Mouse (Mus musculus): Measurements from ENCODE around the gene Hsd11b1.

Hsd11b1 gene

DNA sequence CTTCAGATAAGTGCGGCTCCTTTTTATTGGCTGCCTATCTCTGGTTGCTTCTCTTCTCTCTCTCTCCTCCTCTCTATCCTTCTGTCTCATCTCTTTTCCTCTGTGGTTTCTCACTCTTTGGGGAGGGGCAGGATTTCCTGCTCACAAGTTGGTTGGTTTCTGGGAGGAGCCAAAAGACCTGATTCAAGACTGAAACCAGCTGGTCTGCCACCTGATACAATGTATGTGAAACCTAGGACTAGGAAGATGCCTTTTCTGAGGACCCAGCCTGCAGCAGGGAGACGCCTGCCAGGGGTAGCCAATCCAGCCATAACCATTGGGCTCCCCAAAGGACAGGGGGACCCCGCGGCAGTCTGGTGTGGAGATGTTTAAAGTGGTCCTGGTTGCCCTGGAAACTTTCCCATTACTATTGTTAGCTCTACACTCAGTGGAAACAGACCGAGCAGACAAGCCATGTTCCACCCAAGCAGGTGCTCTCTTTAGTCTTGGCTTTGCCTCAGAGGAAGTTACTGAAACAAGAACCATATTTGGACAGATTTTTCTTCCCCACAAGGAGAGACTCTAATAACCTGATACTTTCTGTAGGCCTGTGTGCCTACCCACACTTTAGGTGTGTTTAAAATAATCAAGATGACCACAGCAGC is at the start of gene Hsd11b1:
Hsd11b1 (minus strand) TSS at position 121 of the 644 bp plus-strand sequence.
- peak; percentile 61 to 86 for DNase-seq

GRCm38 (mm10) chr1:193311596-193311995 is 47.7 kb upstream of the Hsd11b1 start:
- no peak for DNase-seq

GRCm38 (mm10) chr1:193310519-193311085 is 46.7 kb upstream of the Hsd11b1 start:
- no peak for DNase-seq

DNA sequence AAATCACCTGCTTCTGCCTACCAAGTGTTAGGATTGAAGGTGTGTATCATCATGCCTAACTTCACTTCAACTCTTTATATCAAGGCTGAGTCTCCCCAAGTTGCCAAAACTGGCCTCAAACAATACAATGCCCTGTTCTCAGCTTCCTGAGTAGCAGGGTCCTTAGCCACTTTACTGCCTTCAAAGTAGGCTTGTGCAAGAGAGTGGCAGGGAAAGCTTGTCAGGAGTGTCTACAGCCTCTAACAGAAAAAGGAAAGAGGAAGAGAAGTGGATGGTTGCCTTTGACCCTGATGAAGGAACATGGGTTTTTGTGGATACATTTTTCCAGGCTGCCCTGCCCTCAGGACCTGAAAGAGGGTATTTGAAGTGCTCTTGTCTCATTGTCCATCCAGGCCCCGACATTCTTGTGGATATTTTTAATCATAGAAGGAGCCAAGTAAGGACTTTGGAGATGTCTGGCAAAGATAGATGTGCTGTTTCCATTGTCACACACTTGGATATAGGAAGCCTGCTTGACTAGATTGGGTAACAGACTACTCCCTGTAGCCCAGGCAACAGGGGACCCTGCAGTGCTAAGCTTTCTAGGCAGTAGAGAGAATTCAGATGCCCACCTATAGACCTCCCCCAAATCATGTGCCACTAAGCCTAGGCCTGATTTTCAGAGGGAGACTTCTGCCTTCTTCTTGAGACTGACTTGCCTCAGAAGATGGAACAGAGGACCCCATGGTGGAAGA is 46.1 kb upstream of the Hsd11b1 start:
- no peak for DNase-seq

GRCm38 (mm10) chr1:193306832-193307231 is 43.0 kb upstream of the Hsd11b1 start:
- DNase-seq = no peak

GRCm38 (mm10) chr1:193305386-193305785 is 41.5 kb upstream of the Hsd11b1 start:
- DNase-seq = no peak

DNA sequence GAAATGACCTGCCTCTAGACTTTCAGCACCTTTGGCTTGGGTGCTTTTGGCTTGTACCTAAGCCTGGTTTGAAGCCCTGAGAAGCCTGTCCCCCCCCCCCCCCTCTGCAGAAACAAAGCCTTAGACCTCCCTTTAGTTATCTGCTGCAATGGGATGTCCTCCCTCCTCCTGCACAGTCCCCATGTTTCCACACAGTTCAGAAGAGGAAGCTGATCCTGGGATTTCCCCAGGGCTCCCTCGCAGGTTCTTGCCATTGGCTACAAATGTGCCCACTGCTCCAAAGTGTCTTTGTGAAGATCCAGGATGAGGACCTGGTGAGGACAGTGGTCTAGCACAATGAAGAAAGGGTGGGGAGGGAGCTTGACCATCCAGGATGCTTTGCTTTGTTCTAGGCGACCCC is 39.2 kb upstream of the Hsd11b1 start:
- no peak for DNase-seq

GRCm38 (mm10) chr1:193302093-193302405 is 38.2 kb upstream of the Hsd11b1 start:
- no peak for DNase-seq

DNA sequence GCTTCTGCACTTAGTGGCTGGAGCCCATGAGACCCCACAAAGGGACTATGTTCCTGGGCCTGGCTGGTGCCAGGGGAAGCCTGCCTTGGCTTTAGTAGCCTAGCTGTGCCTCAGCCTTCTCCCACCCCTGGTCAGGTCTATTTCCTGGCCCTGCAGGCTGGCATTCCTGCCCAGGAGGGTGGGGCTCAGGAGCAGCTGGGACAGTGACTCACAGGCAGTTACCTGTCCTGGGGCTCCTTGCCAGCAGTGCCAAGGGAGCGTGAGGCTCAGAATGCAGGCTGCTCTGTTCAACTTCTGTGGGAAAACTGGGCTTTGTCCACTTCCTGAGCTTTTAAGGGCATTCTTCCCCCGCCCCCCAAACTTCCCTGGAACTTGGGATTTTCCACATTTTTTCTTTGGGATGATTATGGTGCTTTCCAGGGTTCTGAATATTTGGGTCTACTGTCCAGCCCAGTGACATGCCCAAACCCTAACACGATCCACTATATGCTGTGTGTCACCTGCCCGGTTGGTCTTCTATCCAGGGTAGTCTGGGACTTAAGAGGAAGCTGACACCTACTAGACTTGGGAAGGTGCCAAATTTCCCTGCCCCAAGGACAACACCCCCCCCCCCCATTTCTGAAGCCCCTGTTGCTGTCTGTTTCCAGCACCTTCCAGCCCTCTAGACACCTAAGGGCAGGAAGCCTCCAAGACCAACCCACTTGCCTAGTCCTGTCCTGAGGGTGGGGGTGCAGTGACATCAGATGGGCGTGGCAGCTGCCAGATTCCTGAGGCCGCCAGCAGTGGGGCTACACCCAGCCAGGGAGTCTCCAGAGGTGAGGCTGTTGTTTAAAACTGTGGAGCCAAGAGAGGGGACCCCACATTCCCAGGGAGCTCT is 37.6 kb upstream of the Hsd11b1 start:
- no peak for DNase-seq

GRCm38 (mm10) chr1:193299995-193300394 is 36.1 kb upstream of the Hsd11b1 start:
- no peak for DNase-seq

DNA sequence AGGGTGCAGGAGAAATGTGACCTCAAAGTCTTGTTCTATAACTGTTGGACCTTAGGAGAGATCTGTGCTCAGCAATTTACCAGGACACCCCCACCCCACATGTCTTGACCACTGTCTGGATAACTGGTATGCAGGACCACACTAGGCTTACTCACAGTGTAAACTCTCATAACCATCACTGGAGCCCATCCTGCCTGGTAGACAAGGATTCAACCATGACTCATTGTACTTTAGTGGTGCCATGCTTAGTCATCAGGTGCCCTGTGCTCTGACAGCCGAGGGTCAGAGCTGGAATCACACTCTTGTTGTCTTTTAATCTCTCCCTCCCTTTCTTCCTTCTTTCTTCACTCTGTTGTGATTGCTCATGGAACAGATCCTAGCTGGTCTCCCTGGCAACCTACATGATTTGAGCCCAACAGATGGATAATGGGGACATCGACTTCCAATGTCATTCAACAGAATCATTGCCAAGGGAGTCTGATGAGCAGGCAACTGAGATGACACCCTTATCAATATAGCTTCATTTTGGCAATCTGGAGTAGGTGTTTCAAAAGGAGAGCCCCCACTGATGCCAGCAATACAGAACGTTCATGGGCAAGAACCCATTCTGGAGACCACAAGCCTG is 34.4 kb upstream of the Hsd11b1 start:
- no peak for DNase-seq

- no peak for DNase-seq
These were observed 32.0 kb upstream of the Hsd11b1 start for GRCm38 (mm10) chr1:193295920-193296319.

- no peak for DNase-seq
These were observed 30.1 kb upstream of the Hsd11b1 start for GRCm38 (mm10) chr1:193293926-193294325.

DNA sequence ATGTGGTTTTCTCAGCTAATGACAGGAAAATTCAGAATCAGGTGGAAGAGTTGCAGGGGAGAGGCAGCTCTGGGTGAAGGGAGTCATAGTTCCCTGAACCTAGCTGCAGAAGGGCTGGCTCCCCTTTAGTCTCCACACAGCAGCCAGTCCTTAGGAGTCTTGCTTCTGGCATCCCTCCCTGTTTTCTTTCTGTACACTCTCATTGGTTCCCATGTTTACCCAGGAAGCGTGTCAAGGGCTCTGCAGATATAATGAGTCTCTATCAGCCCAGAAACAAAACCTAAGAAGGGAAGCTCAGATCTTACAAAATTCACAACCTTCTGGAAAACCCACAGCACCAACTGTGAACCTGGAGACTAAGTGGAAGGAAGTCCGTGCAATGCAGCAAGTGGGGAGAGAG is 29.2 kb upstream of the Hsd11b1 start:
- DNase-seq = no peak

DNA sequence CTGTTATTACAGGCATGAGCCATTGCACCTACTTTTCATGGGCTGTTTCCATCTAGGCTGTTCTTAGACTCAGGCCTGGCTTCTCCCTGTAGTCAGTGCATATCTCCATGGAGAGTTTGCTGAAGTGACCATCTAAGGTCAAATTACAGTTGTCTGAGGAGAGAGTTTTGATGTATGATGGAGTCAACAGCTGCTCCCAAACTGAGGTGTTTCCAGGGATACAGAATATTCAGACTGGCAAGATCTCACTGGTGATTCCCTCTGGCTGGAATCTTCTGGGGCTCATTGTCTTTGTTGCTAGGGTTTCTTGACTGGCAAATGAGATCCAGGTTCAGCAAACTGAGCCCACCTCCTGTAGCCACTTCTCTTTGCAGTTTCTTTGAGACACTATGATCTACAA is 26.8 kb upstream of the Hsd11b1 start:
- DNase-seq = no peak

GRCm38 (mm10) chr1:193289914-193290313 is 26.0 kb upstream of the Hsd11b1 start:
- no peak for DNase-seq

- DNase-seq = no peak
These were observed 25.2 kb upstream of the Hsd11b1 start for GRCm38 (mm10) chr1:193289076-193289475.

DNA sequence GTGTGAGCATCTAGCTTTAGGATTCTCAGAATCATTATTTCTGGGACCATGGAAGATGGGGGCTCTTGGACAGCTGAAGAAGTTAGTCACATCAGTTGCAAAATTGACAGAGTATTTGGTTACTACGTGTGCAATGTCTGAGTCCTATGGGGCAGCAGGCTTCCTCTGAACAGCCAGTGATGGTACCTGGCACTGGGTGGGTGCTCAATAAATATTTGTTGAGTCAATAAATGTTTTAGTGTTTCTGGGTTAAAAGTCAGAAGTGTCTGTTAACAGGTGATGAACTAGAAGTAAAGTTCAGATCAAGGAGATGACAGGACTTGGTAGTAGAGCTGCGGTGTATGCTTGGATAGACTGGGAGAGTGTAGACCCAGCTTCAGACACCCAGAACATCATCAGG is 23.7 kb upstream of the Hsd11b1 start:
- DNase-seq = no peak

DNA sequence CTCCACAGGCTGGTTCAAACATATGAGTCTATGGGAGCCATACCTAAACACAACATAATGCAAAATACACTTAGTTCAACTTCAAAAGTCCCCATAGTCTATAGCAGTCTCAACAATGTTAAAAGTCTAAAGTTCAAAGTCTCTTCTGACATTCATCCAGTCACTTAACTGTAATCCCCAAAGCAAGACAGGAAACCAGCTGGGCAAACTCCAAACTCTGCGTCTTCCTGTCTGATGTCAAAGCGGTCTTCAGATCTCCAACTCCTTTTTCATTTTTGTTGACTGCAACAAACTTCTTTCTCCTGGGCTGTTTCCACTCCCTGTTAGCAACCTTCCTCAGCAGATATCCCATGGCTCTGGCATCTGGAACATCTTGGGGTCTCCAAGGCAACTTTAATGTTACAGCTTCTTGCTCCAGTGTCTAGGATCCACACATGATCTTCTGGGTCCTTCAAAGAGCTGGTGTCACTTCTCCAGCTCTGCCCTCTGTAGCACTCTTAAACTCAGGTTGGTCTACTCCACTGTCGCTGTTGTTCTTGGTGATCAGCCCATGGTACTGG is 22.0 kb upstream of the Hsd11b1 start:
- DNase-seq = peak; percentile 47 to 62

DNA sequence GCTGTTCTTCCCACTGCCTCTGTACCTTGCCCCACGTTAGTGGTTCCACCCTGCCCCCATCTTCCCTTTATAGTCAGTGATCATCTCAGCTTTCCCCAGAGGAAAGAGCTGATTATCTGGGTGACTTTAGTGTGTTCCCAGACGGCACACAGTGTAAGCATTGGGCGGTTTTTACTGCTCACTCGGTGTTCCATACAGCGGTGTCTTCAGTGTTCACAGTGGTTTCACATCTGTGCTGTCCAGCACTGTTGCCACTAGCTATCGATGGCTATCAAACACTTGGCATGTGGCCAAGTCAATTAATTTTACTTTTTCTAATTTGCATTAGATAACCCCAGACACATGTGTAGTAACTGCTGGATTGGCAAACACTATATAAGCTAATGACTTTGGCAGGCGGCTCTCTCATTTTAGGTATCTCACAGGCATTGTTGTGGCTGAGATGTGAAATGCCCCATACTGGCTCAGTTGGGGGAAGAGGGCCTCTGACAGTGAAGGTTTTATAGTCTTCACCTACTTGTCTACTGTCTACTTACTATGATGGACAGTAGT is 20.4 kb upstream of the Hsd11b1 start:
- DNase-seq = no peak

- DNase-seq = no peak
These were observed 17.5 kb upstream of the Hsd11b1 start for GRCm38 (mm10) chr1:193281344-193281743.

DNA sequence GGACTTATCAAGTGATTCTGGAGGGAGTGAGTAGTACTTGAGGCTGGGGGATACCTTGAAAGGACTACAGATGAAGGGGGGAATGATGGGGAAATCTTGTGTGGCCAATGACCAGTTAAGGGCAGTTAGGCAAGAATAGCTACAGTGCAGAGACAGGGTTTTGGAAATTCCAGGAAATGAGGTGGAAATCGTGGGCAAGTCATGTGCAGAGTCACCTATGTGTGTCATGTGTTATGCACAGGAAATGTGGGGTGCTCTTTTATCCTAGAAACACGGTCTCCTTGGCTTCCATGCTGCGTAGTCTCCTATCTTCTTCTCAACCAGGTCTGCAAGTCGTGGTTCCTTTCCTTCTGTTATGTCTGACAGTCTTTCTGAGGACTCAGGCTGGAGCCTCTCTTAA is 15.6 kb upstream of the Hsd11b1 start:
- DNase-seq = no peak

Data from thymus, adult 18-20 months (tissue).